Mouse (Mus musculus): Measurements from ENCODE around the gene Slc25a33.

The Slc25a33 gene

GRCm38 (mm10) chr4:149698197-149698821 lies 75.8 kb downstream of the Slc25a33 start:
- intact Hi-C loops (cut with DNase I) = no loop called here

GRCm38 (mm10) chr4:149697506-149698196 lies 76.4 kb downstream of the Slc25a33 start:
- intact Hi-C loops (cut with DNase I) = no loop called here

- intact Hi-C loops (cut with DNase I) = no loop called here
Measured at GRCm38 (mm10) chr4:149696189-149696971, 77.7 kb downstream of the Slc25a33 start.

Small RNA genes lying within 50 kb of the gene (microRNA-seq; reads per million reads assigned to microRNA genes)
- gene Gm47301 = 0 reads per million in 2 experiments

Data from adrenal gland (tissue).